In genomic region chr2:10978772-10979171, GRCm38 (mm10) we compare ENCODE assay signal across 30 mouse cellular contexts.
DNase-seq lines count a peak whose midpoint lies in the region; ATAC-seq and TF ChIP-seq lines count a peak whose summit lies in the region.
"Had no signal": no experiment of that assay in that cellular context is flagged by ENCODE, and none has a peak within 500 bp of the region (broad histone marks: within the 10 kb centered on the region; RNA-seq: fewer than 3 reads in every experiment).

No protein-coding gene starts in this region.

- H3K4me2 ChIP-seq in kidney, postnatal 0 days (ENCODE audit: low read length): no peak overlapping the region
- H3K4me2 ChIP-seq: embryonic facial prominence, embryonic 12.5 days; forebrain, embryonic 12.5 days; heart, embryonic 11.5 days; hindbrain, embryonic 14.5 days; limb, embryonic 13.5 days; liver, embryonic 12.5 days; midbrain, embryonic 11.5 days; neural tube, embryonic 12.5 days had no signal

- no peak overlapping the region for H3K4me3 ChIP-seq in kidney, postnatal 0 days (replicated peaks; ENCODE audit: low read depth, low read length)
- H3K4me3 ChIP-seq: embryonic facial prominence, embryonic 12.5 days; erythroblast, embryonic 14.5 days; forebrain, embryonic 12.5 days; limb, embryonic 13.5 days; liver, embryonic 12.5 days; neural tube, embryonic 12.5 days had no signal

- WGBS in kidney, postnatal 0 days: 67% methylated on average over 5 of the region's 5 CpGs

- H3K27me3 ChIP-seq in kidney, postnatal 0 days (ENCODE audit: insufficient read depth, low read length): no peaks in the 10 kb centered on the region
- H3K27me3 ChIP-seq: embryonic facial prominence, embryonic 12.5 days; forebrain, embryonic 12.5 days; limb, embryonic 13.5 days; liver, embryonic 12.5 days; neural tube, embryonic 12.5 days had no signal

- no peaks in the 10 kb centered on the region for H3K36me3 ChIP-seq in kidney, postnatal 0 days (ENCODE audit: insufficient read depth, low read length)
- H3K36me3 ChIP-seq: embryonic facial prominence, embryonic 12.5 days; forebrain, embryonic 12.5 days; limb, embryonic 13.5 days; liver, embryonic 12.5 days; neural tube, embryonic 12.5 days had no signal

- no peak for TF ChIP-seq CTCF in kidney, postnatal 0 days (IDR thresholded peaks at IDR 0.05; ENCODE audit: low read depth)

- H3K27ac ChIP-seq in kidney, postnatal 0 days: peak overlapping the region; percentile 50; the same call in 1 of the 2 replicates
- H3K27ac ChIP-seq: embryonic facial prominence, embryonic 12.5 days; forebrain, embryonic 12.5 days; hindbrain, embryonic 14.5 days; limb, embryonic 13.5 days; liver, embryonic 12.5 days; neural tube, embryonic 12.5 days had no signal

- no peak for ATAC-seq in kidney, postnatal 0 days (replicated peaks; ENCODE audit: low FRiP score, low read depth)
- no peak for ATAC-seq in granulocyte monocyte progenitor cell, adult 5-6 weeks (replicated peaks; ENCODE audit: poor library complexity, severe bottlenecking)
- ATAC-seq: activated CD4-positive, CD25-positive, alpha-beta regulatory T cell, adult 4 months; CD4-positive, CD25-positive, alpha-beta regulatory T cell, adult 4 months; liver, embryonic 12.5 days; liver, postnatal 0 days; midbrain, embryonic 16.5 days had no signal

- no peaks in the 10 kb centered on the region for H3K9me3 ChIP-seq in kidney, postnatal 0 days (replicated peaks; ENCODE audit: low read length)
- H3K9me3 ChIP-seq: embryonic facial prominence, embryonic 12.5 days; forebrain, embryonic 12.5 days; limb, embryonic 13.5 days; liver, embryonic 12.5 days; neural tube, embryonic 12.5 days had no signal

- no peak overlapping the region for H3K9ac ChIP-seq in kidney, postnatal 0 days (ENCODE audit: low read depth, low read length)
- H3K9ac ChIP-seq: embryonic facial prominence, embryonic 12.5 days; forebrain, embryonic 12.5 days; hindbrain, embryonic 14.5 days; limb, embryonic 13.5 days; liver, embryonic 12.5 days; liver, postnatal 0 days; neural tube, embryonic 12.5 days had no signal

- no peaks in the 10 kb centered on the region for H3K4me1 ChIP-seq in kidney, postnatal 0 days (replicated peaks; ENCODE audit: insufficient read depth, low read length)
- H3K4me1 ChIP-seq: embryonic facial prominence, embryonic 12.5 days; liver, embryonic 12.5 days; neural tube, embryonic 12.5 days had no signal

- DNase-seq in heart, adult 11 months: peak; percentile 89
- DNase-seq in heart, postnatal 4 days: no peak
- DNase-seq in kidney, postnatal 0 days (ENCODE audit: low spot score): no peak
- no peak for DNase-seq in kidney, postnatal 25 days
- DNase-seq in brain, adult 2 months (ENCODE audit: low read depth, low spot score): peak; percentile 15
- no peak for DNase-seq in left cerebral cortex, adult 9 months (ENCODE audit: low spot score in 2 of 2)
- DNase-seq: adrenal gland, adult 2 months; adrenal gland, postnatal 36 days; cerebellum, adult 8-10 months; cerebellum, postnatal 36 days; gastrocnemius, postnatal 14 days; heart, postnatal 36 days; layer of hippocampus, adult 9-11 months; liver, postnatal 0 days; lung, postnatal 36 days; thymus, adult 2 months; thymus, postnatal 36 days had no signal

Comparison
In these comparisons a context has a peak if more than half of its experiments do, and no peak if none do; other contexts are left out.
1. DNase-seq: peak in heart, adult 11 months (single experiment) and brain, adult 2 months (single experiment); none in heart, postnatal 4 days (single experiment), kidney, postnatal 0 days (single experiment), kidney, postnatal 25 days (0 of 2) and left cerebral cortex, adult 9 months (0 of 2).